Mouse (Mus musculus) kidney, postnatal 4 days (tissue): ENCODE measurements around the gene H2-Q7.
"Not testable (repeated sequence)": the region's sequence is repeated elsewhere in the genome, so short reads cannot be mapped to it uniquely, and the experiment has no call there.

Experiments used
- DNase-seq, 2 experiments: peaks; one replicate each; pipeline ENCODE4 v3.0.0; 2021; ENCODE audit warnings: mixed read lengths in 2 of 2

The H2-Q7 gene

GRCm38 (mm10) chr17:35437386-35437936, 1.5 kb upstream of the H2-Q7 start:
- not testable (repeated sequence) for DNase-seq

GRCm38 (mm10) chr17:35438395-35438794, 560 bp upstream of the H2-Q7 start:
- DNase-seq = not testable (repeated sequence)

- peak; percentile 25 to 56 for DNase-seq
Observed at GRCm38 (mm10) chr17:35439295-35439747, 366 bp downstream of the H2-Q7 start.

- DNase-seq = not testable (repeated sequence)
Observed at GRCm38 (mm10) chr17:35439925-35440645, 1.1 kb downstream of the H2-Q7 start.

- not testable (repeated sequence) for DNase-seq
Observed at GRCm38 (mm10) chr17:35442376-35442775, 3.4 kb downstream of the H2-Q7 start.

GRCm38 (mm10) chr17:35444510-35444909, 5.6 kb downstream of the H2-Q7 start:
- DNase-seq = not testable (repeated sequence)

- not testable (repeated sequence) for DNase-seq
Observed at GRCm38 (mm10) chr17:35458247-35458646, 19.3 kb downstream of the H2-Q7 start.

- not testable (repeated sequence) for DNase-seq
Observed at GRCm38 (mm10) chr17:35460513-35461341, 21.8 kb downstream of the H2-Q7 start.

GRCm38 (mm10) chr17:35465651-35466050, 26.7 kb downstream of the H2-Q7 start:
- peak; percentile 54 to 61 for DNase-seq

GRCm38 (mm10) chr17:35468936-35469335, 30.0 kb downstream of the H2-Q7 start:
- DNase-seq = not testable (repeated sequence)

- DNase-seq = peak; percentile 20 to 30
Observed at GRCm38 (mm10) chr17:35469842-35470751, 31.1 kb downstream of the H2-Q7 start, which contains the start of gene H2-Q10. Gene H2-Q10 (plus strand): TSS chr17:35470089.

GRCm38 (mm10) chr17:35484066-35484465, 45.1 kb downstream of the H2-Q7 start:
- peak; percentile 79 to 80 for DNase-seq

- DNase-seq = no peak
Observed at GRCm38 (mm10) chr17:35485702-35486101, 46.7 kb downstream of the H2-Q7 start.

- DNase-seq = no peak
Observed at GRCm38 (mm10) chr17:35486726-35487125, 47.8 kb downstream of the H2-Q7 start.

GRCm38 (mm10) chr17:35488041-35488440, 49.1 kb downstream of the H2-Q7 start:
- no peak for DNase-seq

- DNase-seq = no peak
Observed at GRCm38 (mm10) chr17:35490320-35490719, 51.4 kb downstream of the H2-Q7 start.
